Mouse (Mus musculus): Measurements from ENCODE around the gene Spata13.

DNA sequence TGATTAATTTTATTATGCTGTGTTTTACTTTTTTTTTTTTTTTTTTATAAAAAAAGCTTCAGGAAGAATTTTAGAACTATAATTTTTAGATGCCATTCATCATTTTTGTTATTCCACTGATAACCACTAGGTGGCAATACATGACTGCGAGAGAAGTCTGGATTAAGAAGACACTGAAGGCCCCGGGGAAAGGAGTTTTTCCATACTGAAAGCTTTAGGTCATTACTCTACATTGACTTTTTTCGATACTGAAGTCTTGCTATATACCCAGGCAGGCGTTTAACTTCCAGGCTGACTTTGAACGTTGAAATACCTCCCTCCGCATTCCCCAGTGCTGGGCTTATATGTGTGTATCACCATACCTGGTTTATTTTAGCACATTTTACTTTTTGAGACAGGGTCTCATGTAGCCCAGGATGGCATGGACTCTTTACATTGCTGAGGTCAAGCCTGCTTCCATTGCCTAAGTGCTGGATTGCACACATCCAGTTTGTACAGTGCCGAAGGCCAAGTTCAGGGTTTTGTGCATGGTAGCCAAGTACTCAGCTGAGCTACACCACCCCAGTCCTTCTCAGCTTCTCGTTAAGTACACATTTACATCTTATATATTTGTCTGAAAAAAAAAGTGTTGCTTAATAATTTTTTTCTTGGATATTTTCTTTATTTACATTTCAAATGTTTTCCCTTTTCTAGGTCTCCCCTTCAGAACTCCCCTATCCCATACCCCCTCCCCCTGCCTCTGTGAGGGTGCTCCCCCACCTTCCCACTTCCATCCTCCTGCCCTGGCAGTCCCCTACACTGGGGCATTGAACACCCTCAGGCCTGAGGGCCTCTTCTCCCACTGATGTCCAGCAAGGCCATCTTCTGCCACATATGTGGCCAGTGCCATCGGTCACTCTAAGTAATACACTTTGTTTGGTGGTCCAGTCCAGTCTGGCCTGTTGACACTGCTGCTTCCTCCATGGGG is 166.2 kb downstream of the Spata13 start:
- TF ChIP-seq CTCF (IDR thresholded peaks at IDR 0.05; ENCODE audit: low read depth) (peak; percentile 71), EP300 (IDR thresholded peaks at IDR 0.05; ENCODE audit: low read depth) (no peak)

Data from heart, postnatal 0 days (tissue).